Mouse (Mus musculus): ENCODE data around the gene Bach1. TPM values are rescaled to one million over a fixed set of nuclear protein-coding genes. Genes with fewer than 3 reads are reported as not detected.

Gene Bach1
- total RNA-seq (2021) (10 to 100 TPM; 26.4 to 27.9 TPM), polyA plus RNA-seq (2012; rRNA removed) (8.3 and 11.1 TPM in 2 replicates)
- long read RNA-seq, partial matches to known transcripts: 0 of 4 reads
- long read RNA-seq, other reads (novel, unspliced or antisense): 4 of 4 reads

- 1% methylated on average over 65 of the region's 84 CpGs for WGBS
- Histone ChIP-seq H3K4me1 (ENCODE audit: control insufficient read depth, insufficient read depth, low read length) (peaks cover 12% of the 10 kb centered on the region), H3K79me2 (replicated peaks; ENCODE audit: control insufficient read depth, insufficient read depth, low read length) (peaks cover 5% of the 10 kb centered on the region), H3K36me3 (ENCODE audit: control insufficient read depth, insufficient read depth, low read length) (peaks cover 2% of the 10 kb centered on the region), H3K27me3 (ENCODE audit: control insufficient read depth, insufficient read depth, low read length) (no peaks in the 10 kb centered on the region), H3K27ac (peak within 1 kb of the TSS; percentile 96), H3K9ac (ENCODE audit: low read depth, low read length) (peak within 1 kb of the TSS; percentile 95), H3K4me3 (peak within 1 kb of the TSS; percentile 94)
- TF ChIP-seq CTCF (IDR thresholded peaks at IDR 0.05): peak; percentile 27; the same call in 1 of the 2 replicates
- 0 out of 2 replicates have a peak, but pooled peaks have one; percentile 6 for TF ChIP-seq EP300 (IDR thresholded peaks at IDR 0.05; ENCODE audit: insufficient read depth, low read depth, low read length)
- TF ChIP-seq POLR2A (IDR thresholded peaks at IDR 0.05; ENCODE audit: insufficient read depth, low read depth, low read length): peak; percentile 85
- intact Hi-C loops (cut with DNase I): loop anchor here (2.0 to 5.0 kb wide), 3 partner anchors 34 to 201 kb away; partner anchors contain the start of gene Cct8
- DNase-seq: peak; percentile 96
These were observed at the start of gene Bach1 for GRCm38 (mm10) chr16:87698692-87699305. Gene Bach1 (plus strand): TSS chr16:87698945.

- TF ChIP-seq EP300 (IDR thresholded peaks at IDR 0.05; ENCODE audit: insufficient read depth, low read depth, low read length) (no peak), POLR2A (IDR thresholded peaks at IDR 0.05; ENCODE audit: insufficient read depth, low read depth, low read length) (no peak), CTCF (IDR thresholded peaks at IDR 0.05) (no peak)
- Histone ChIP-seq H3K4me3 (no peak overlapping the region), H3K27ac (no peak overlapping the region), H3K79me2 (replicated peaks; ENCODE audit: control insufficient read depth, insufficient read depth, low read length) (no peaks in the 10 kb centered on the region), H3K36me3 (ENCODE audit: control insufficient read depth, insufficient read depth, low read length) (no peaks in the 10 kb centered on the region), H3K27me3 (ENCODE audit: control insufficient read depth, insufficient read depth, low read length) (no peaks in the 10 kb centered on the region), H3K4me1 (ENCODE audit: control insufficient read depth, insufficient read depth, low read length) (peaks cover 2% of the 10 kb centered on the region; the same call in 1 of the 2 replicates), H3K9ac (ENCODE audit: low read depth, low read length) (no peak overlapping the region)
- DNase-seq: no peak
- WGBS: 49% methylated on average over 8 of the region's 8 CpGs
- intact Hi-C loops (cut with DNase I): no loop called here
These were observed 46.4 kb upstream of the Bach1 start for GRCm38 (mm10) chr16:87652344-87652743.

GRCm38 (mm10) chr16:87652924-87653323 is 45.8 kb upstream of the Bach1 start:
- WGBS: 80% methylated on average over 13 of the region's 13 CpGs
- H3K27ac ChIP-seq: no peak overlapping the region

GRCm38 (mm10) chr16:87654016-87654575 is 44.6 kb upstream of the Bach1 start:
- H3K27ac ChIP-seq: no peak overlapping the region

More at GRCm38 (mm10) chr16:87652924-87653323, 45.8 kb upstream of the Bach1 start:
- H3K79me2 ChIP-seq (replicated peaks; ENCODE audit: control insufficient read depth, insufficient read depth, low read length): no peaks in the 10 kb centered on the region
- no peaks in the 10 kb centered on the region for H3K27me3 ChIP-seq (ENCODE audit: control insufficient read depth, insufficient read depth, low read length)
- no peak for DNase-seq
- H3K36me3 ChIP-seq (ENCODE audit: control insufficient read depth, insufficient read depth, low read length): no peaks in the 10 kb centered on the region
- H3K4me3 ChIP-seq: no peak overlapping the region
- peaks cover 2% of the 10 kb centered on the region; the same call in 1 of the 2 replicates for H3K4me1 ChIP-seq (ENCODE audit: control insufficient read depth, insufficient read depth, low read length)
- H3K9ac ChIP-seq (ENCODE audit: low read depth, low read length): no peak overlapping the region
- no peak for TF ChIP-seq EP300 (IDR thresholded peaks at IDR 0.05; ENCODE audit: insufficient read depth, low read depth, low read length)
- no peak for TF ChIP-seq POLR2A (IDR thresholded peaks at IDR 0.05; ENCODE audit: insufficient read depth, low read depth, low read length)
- no peak for TF ChIP-seq CTCF (IDR thresholded peaks at IDR 0.05)
- intact Hi-C loops (cut with DNase I): no loop called here

GRCm38 (mm10) chr16:87655005-87655404 is 43.7 kb upstream of the Bach1 start:
- Histone ChIP-seq H3K9ac (ENCODE audit: low read depth, low read length) (no peak overlapping the region), H3K27ac (no peak overlapping the region), H3K79me2 (replicated peaks; ENCODE audit: control insufficient read depth, insufficient read depth, low read length) (no peaks in the 10 kb centered on the region), H3K27me3 (ENCODE audit: control insufficient read depth, insufficient read depth, low read length) (no peaks in the 10 kb centered on the region), H3K36me3 (ENCODE audit: control insufficient read depth, insufficient read depth, low read length) (no peaks in the 10 kb centered on the region), H3K4me1 (ENCODE audit: control insufficient read depth, insufficient read depth, low read length) (peaks cover 2% of the 10 kb centered on the region; the same call in 1 of the 2 replicates), H3K4me3 (no peak overlapping the region)
- intact Hi-C loops (cut with DNase I): no loop called here
- 64% methylated on average over 5 of the region's 5 CpGs for WGBS
- TF ChIP-seq EP300 (IDR thresholded peaks at IDR 0.05; ENCODE audit: insufficient read depth, low read depth, low read length) (no peak), POLR2A (IDR thresholded peaks at IDR 0.05; ENCODE audit: insufficient read depth, low read depth, low read length) (no peak), CTCF (IDR thresholded peaks at IDR 0.05) (no peak)
- DNase-seq: peak in 1 of 2 experiments; percentile 35

More at GRCm38 (mm10) chr16:87654016-87654575, 44.6 kb upstream of the Bach1 start:
- H3K4me1 ChIP-seq (ENCODE audit: control insufficient read depth, insufficient read depth, low read length): peaks cover 2% of the 10 kb centered on the region; the same call in 1 of the 2 replicates
- no peak overlapping the region for H3K9ac ChIP-seq (ENCODE audit: low read depth, low read length)
- TF ChIP-seq CTCF (IDR thresholded peaks at IDR 0.05) (no peak), EP300 (IDR thresholded peaks at IDR 0.05; ENCODE audit: insufficient read depth, low read depth, low read length) (no peak), POLR2A (IDR thresholded peaks at IDR 0.05; ENCODE audit: insufficient read depth, low read depth, low read length) (no peak)
- DNase-seq: no peak
- intact Hi-C loops (cut with DNase I): no loop called here
- H3K79me2 ChIP-seq (replicated peaks; ENCODE audit: control insufficient read depth, insufficient read depth, low read length): no peaks in the 10 kb centered on the region
- H3K4me3 ChIP-seq: no peak overlapping the region
- no peaks in the 10 kb centered on the region for H3K36me3 ChIP-seq (ENCODE audit: control insufficient read depth, insufficient read depth, low read length)
- WGBS: 53% methylated on average over 11 of the region's 11 CpGs
- H3K27me3 ChIP-seq (ENCODE audit: control insufficient read depth, insufficient read depth, low read length): no peaks in the 10 kb centered on the region

- Histone ChIP-seq H3K4me3 (no peak overlapping the region), H3K4me1 (ENCODE audit: control insufficient read depth, insufficient read depth, low read length) (peaks cover 3% of the 10 kb centered on the region), H3K27ac (no peak overlapping the region), H3K79me2 (replicated peaks; ENCODE audit: control insufficient read depth, insufficient read depth, low read length) (no peaks in the 10 kb centered on the region), H3K9ac (ENCODE audit: low read depth, low read length) (no peak overlapping the region), H3K36me3 (ENCODE audit: control insufficient read depth, insufficient read depth, low read length) (no peaks in the 10 kb centered on the region), H3K27me3 (ENCODE audit: control insufficient read depth, insufficient read depth, low read length) (no peaks in the 10 kb centered on the region)
- intact Hi-C loops (cut with DNase I): no loop called here
- WGBS: 70% methylated on average over 9 of the region's 9 CpGs
- no peak for DNase-seq
- TF ChIP-seq EP300 (IDR thresholded peaks at IDR 0.05; ENCODE audit: insufficient read depth, low read depth, low read length): no peak
- no peak for TF ChIP-seq CTCF (IDR thresholded peaks at IDR 0.05)
- TF ChIP-seq POLR2A (IDR thresholded peaks at IDR 0.05; ENCODE audit: insufficient read depth, low read depth, low read length): no peak
These were observed 43.2 kb upstream of the Bach1 start for GRCm38 (mm10) chr16:87655579-87655978.
